Mouse (Mus musculus): ENCODE data around the gene Orai3.

DNA sequence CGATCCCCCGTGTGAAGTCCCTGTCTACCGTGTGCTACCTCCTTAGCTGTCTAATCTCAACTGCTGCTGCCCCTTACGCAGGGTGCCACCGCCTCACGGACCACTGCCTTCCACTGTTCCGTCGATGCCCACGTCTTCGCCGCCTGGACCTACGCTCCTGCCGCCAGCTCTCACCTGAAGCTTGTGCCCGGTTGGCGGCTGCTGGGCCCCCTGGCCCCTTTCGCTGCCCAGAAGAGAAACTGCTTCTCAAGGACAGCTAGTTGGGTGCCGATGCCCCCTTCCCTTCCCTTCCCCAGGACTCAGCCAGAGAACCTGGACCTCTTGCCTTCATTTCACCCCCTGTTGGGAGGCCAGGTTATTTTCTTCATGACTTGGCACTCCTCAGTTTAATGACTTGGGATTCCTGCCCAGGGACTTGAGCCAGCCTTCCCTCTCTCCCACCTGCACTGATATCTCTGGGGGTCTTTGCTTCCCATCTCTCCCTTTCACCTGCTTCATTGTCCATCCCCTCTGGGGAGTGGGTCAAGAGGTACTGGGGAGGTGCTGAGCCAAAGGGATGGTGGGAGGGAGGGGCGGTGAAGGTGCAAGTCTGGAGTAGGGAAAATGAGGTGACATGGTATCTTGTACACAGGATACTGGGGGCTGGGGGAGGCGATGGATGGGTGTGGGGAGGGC lies 1.8 kb upstream of the Orai3 start:
- TF ChIP-seq CTCF (conservative IDR thresholded peaks at IDR 0.05 in 1 of 2, IDR thresholded peaks at IDR 0.05 in 1 of 2; ENCODE audit: low read depth in 2 of 2, low read length in 2 of 2), result no peak
- no peak for TF ChIP-seq POLR2A (IDR thresholded peaks at IDR 0.05; ENCODE audit: low read depth, low read length)
- TF ChIP-seq ZC3H11A (IDR thresholded peaks at IDR 0.05; ENCODE audit: low read depth, low read length), result no peak
- no peak for TF ChIP-seq CHD1 (IDR thresholded peaks at IDR 0.05; ENCODE audit: low read depth, low read length)
- TF ChIP-seq ZKSCAN1 (IDR thresholded peaks at IDR 0.05; ENCODE audit: borderline replicate concordance, low read depth, low read length), result no peak
- TF ChIP-seq UBTF (IDR thresholded peaks at IDR 0.05; ENCODE audit: low read depth, low read length), result no peak
- no peak for TF ChIP-seq EP300 (IDR thresholded peaks at IDR 0.05; ENCODE audit: low read length)
- no peak for TF ChIP-seq JUND (conservative IDR thresholded peaks at IDR 0.05; ENCODE audit: low read depth, low read length)
- TF ChIP-seq ZMIZ1 (IDR thresholded peaks at IDR 0.05; ENCODE audit: low read depth, low read length), result no peak

Measured in CH12.LX (cell line).